Mouse (Mus musculus): ENCODE data around the gene Olfr1272.
"Not testable (repeated sequence)": the region's sequence is repeated elsewhere in the genome, so short reads cannot be mapped to it uniquely, and the experiment has no call there.

DNA sequence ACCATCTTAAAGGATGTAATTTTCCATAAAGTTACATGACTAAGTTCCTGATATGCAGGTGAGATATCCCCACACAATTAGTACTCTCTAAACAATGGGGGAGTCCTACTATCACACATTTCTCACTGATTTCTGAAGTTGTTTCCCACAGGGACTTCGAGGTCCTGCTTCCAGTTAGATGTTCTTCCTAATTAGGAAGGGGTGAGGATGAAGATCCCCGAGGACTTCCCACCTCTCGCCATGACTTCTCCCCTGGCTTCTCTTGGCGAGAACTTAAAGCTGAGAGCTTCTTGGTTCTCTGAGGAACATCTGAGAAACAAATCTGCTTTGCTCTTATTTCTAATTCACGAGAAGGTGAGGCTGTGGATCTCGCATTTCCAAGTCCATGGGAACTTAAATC, 29.3 kb upstream of the Olfr1272 start, which contains the start of gene Gm13769:
- not testable (repeated sequence) for TF ChIP-seq CTCF (IDR thresholded peaks at IDR 0.05; ENCODE audit: extremely low read depth, insufficient read depth, insufficient read length, insufficient replicate concordance); POLR2A (IDR thresholded peaks at IDR 0.05; ENCODE audit: low read depth, low read length)
